Mouse (Mus musculus) MEL (cell line): Measurements from ENCODE around the gene Dph1. TPM values are rescaled to one million over a fixed set of nuclear protein-coding genes. Genes with fewer than 3 reads are reported as not detected.

Experiments
- DNase-seq: peaks from one replicate; pipeline ENCODE4 v3.0.0; 2011; ENCODE audit warnings: low read depth, low spot score
- H3K27ac ChIP-seq: 2 replicates; pipeline ENCODE4 v1.5.1; 2012; ENCODE audit warnings: low read depth, mild to moderate bottlenecking, control low read depth, low read length, moderate library complexity; ENCODE audit not compliant: control insufficient read depth
- H3K27me3 ChIP-seq, 2 experiments: fragments of 150-350 bp in 1 of 2; sonication (generic) in 1 of 2; 2 replicates each; pipeline ENCODE4 v1.6.1; 2012; ENCODE audit warnings: low read length in 2 of 2, mild to moderate bottlenecking in 2 of 2, improper control_type of control experiment in 1 of 2, moderate library complexity in 1 of 2; ENCODE audit not compliant: insufficient read depth in 2 of 2, control insufficient read depth in 1 of 2
- H3K36me3 ChIP-seq, 2 experiments: 2 replicates each; pipeline ENCODE4 v1.6.1; 2012 to 2014; ENCODE audit warnings: low read length in 2 of 2, improper control_type of control experiment in 1 of 2, inconsistent platforms in 1 of 2, mild to moderate bottlenecking in 1 of 2; ENCODE audit not compliant: insufficient read depth in 2 of 2, control insufficient read depth in 1 of 2
- H3K4me1 ChIP-seq, 2 experiments: fragments of 150-350 bp in 1 of 2; sonication (generic) in 1 of 2; 2 replicates each; pipeline ENCODE4 v1.6.1; 2012; ENCODE audit warnings: low read length in 2 of 2, improper control_type of control experiment in 1 of 2, mild to moderate bottlenecking in 1 of 2; ENCODE audit not compliant: insufficient read depth in 2 of 2, control insufficient read depth in 1 of 2
- H3K4me3 ChIP-seq, 2 experiments: fragments of 150-350 bp in 1 of 2; sonication (generic) in 1 of 2; 2 replicates each; pipeline ENCODE4 v1.5.1; 2012; ENCODE audit warnings: low read depth in 2 of 2, low read length in 2 of 2, mild to moderate bottlenecking in 2 of 2, moderate library complexity in 2 of 2, control low read depth in 1 of 2, improper control_type of control experiment in 1 of 2; ENCODE audit not compliant: control insufficient read depth in 1 of 2, insufficient read depth in 1 of 2
- H3K79me2 ChIP-seq: 2 replicates; pipeline ENCODE4 v1.6.1; 2012; ENCODE audit warnings: mild to moderate bottlenecking, low read length, moderate library complexity; ENCODE audit not compliant: control insufficient read depth, poor library complexity, insufficient read depth
- H3K9ac ChIP-seq: 2 replicates; pipeline ENCODE4 v1.6.1; 2012; ENCODE audit warnings: low read depth, mild to moderate bottlenecking, control low read depth, low read length, moderate library complexity; ENCODE audit not compliant: control insufficient read depth, poor library complexity, severe bottlenecking
- H3K9me3 ChIP-seq: fragments of 150-350 bp; sonication (generic); replicated peaks from 2 replicates; pipeline ENCODE4 v1.6.1; 2012; ENCODE audit warnings: mild to moderate bottlenecking, low read length, improper control_type of control experiment, moderate library complexity; ENCODE audit not compliant: insufficient read depth
- BHLHE40 ChIP-seq: IDR thresholded peaks from 2 replicates; pipeline ENCODE4 v1.6.1; 2012; ENCODE audit warnings: low read depth, mild to moderate bottlenecking, inconsistent platforms, low read length, improper control_type of control experiment, borderline replicate concordance
- CHD2 ChIP-seq: IDR thresholded peaks from 2 replicates; pipeline ENCODE4 v1.6.1; 2011; ENCODE audit warnings: low read length, improper control_type of control experiment
- CTCF ChIP-seq, 3 experiments: IDR thresholded peaks in 2 of 3; conservative IDR thresholded peaks in 1 of 3; 2 replicates each; pipeline ENCODE4 v1.5.1; 2011 to 2012; ENCODE audit warnings: low read length in 3 of 3, low read depth in 2 of 3, mild to moderate bottlenecking in 2 of 3, improper control_type of control experiment in 1 of 3, inconsistent platforms in 1 of 3, mixed read lengths in 1 of 3, moderate library complexity in 1 of 3; ENCODE audit not compliant: control insufficient read depth in 1 of 3, insufficient read depth in 1 of 3, poor library complexity in 1 of 3, severe bottlenecking in 1 of 3
- E2F4 ChIP-seq: IDR thresholded peaks from 2 replicates; pipeline ENCODE4 v1.6.1; 2011; ENCODE audit warnings: low read depth, low read length, improper control_type of control experiment, borderline replicate concordance
- ELF1 ChIP-seq: IDR thresholded peaks from 2 replicates; pipeline ENCODE4 v1.6.1; 2014; ENCODE audit warnings: low read depth, mild to moderate bottlenecking, inconsistent platforms, low read length, improper control_type of control experiment, moderate library complexity
- EP300 ChIP-seq, 2 experiments: IDR thresholded peaks; 2 replicates each; pipeline ENCODE4 v1.6.1; 2011; ENCODE audit warnings: improper control_type of control experiment in 2 of 2, low read length in 2 of 2, low read depth in 1 of 2, mild to moderate bottlenecking in 1 of 2
- ETS1 ChIP-seq: IDR thresholded peaks from 2 replicates; pipeline ENCODE4 v1.6.1; 2012; ENCODE audit warnings: low read depth, mild to moderate bottlenecking, inconsistent platforms, low read length, improper control_type of control experiment, moderate library complexity
- GATA1 ChIP-seq: IDR thresholded peaks from 2 replicates; pipeline ENCODE4 v1.6.1; 2011; ENCODE audit warnings: low read depth, low read length, improper control_type of control experiment
- HCFC1 ChIP-seq: IDR thresholded peaks from 2 replicates; pipeline ENCODE4 v1.6.1; 2012; ENCODE audit warnings: low read depth, mild to moderate bottlenecking, inconsistent platforms, low read length, improper control_type of control experiment, moderate library complexity
- JUND ChIP-seq: IDR thresholded peaks from 2 replicates; pipeline ENCODE4 v1.6.1; 2011; ENCODE audit warnings: low read depth, mild to moderate bottlenecking, improper control_type of control experiment, low read length
- KAT2A ChIP-seq: conservative IDR thresholded peaks from 2 replicates; pipeline ENCODE4 v1.6.1; 2012; ENCODE audit warnings: low read depth, low read length, improper control_type of control experiment, inconsistent platforms
- MAFK ChIP-seq: IDR thresholded peaks from 2 replicates; pipeline ENCODE4 v1.6.1; 2011; ENCODE audit warnings: low read depth, mild to moderate bottlenecking, low read length, improper control_type of control experiment, borderline replicate concordance
- MAX ChIP-seq: IDR thresholded peaks from 2 replicates; pipeline ENCODE4 v1.6.1; 2011; ENCODE audit warnings: low read length, improper control_type of control experiment
- MAZ ChIP-seq: IDR thresholded peaks from 2 replicates; pipeline ENCODE4 v1.6.1; 2012; ENCODE audit warnings: low read depth, mild to moderate bottlenecking, inconsistent platforms, low read length, improper control_type of control experiment
- MXI1 ChIP-seq: IDR thresholded peaks from 2 replicates; pipeline ENCODE4 v1.6.1; 2011; ENCODE audit warnings: mild to moderate bottlenecking, low read depth, low read length, improper control_type of control experiment
- MYB ChIP-seq: IDR thresholded peaks from 2 replicates; pipeline ENCODE4 v1.6.1; 2011; ENCODE audit warnings: mild to moderate bottlenecking, low read depth, low read length, improper control_type of control experiment
- MYC ChIP-seq: IDR thresholded peaks from 2 replicates; pipeline ENCODE4 v1.6.1; 2011; ENCODE audit warnings: low read depth, mild to moderate bottlenecking, low read length, improper control_type of control experiment, moderate library complexity
- NELFE ChIP-seq: IDR thresholded peaks from 2 replicates; pipeline ENCODE4 v1.6.1; 2011; ENCODE audit warnings: low read depth, low read length, improper control_type of control experiment
- NRF1 ChIP-seq: IDR thresholded peaks from 2 replicates; pipeline ENCODE4 v1.6.1; 2014; ENCODE audit warnings: low read depth, mild to moderate bottlenecking, inconsistent platforms, low read length, improper control_type of control experiment, moderate library complexity; ENCODE audit not compliant: poor library complexity, insufficient read depth, severe bottlenecking
- POLR2A ChIP-seq, 2 experiments: IDR thresholded peaks; 2 replicates each; pipeline ENCODE4 v1.6.1; 2011 to 2012; ENCODE audit warnings: low read length in 2 of 2, mild to moderate bottlenecking in 2 of 2, control low read depth in 1 of 2, improper control_type of control experiment in 1 of 2, low read depth in 1 of 2, moderate library complexity in 1 of 2; ENCODE audit not compliant: control insufficient read depth in 1 of 2, insufficient read depth in 1 of 2, poor library complexity in 1 of 2
- POLR2AphosphoS2 ChIP-seq: IDR thresholded peaks from 2 replicates; pipeline ENCODE4 v1.6.1; 2011; ENCODE audit warnings: low read length, improper control_type of control experiment
- POLR2AphosphoS5 ChIP-seq: IDR thresholded peaks from 2 replicates; pipeline ENCODE4 v1.6.1; 2012; ENCODE audit warnings: low read depth, borderline replicate concordance, mild to moderate bottlenecking, inconsistent platforms, low read length, moderate library complexity, mixed read lengths
- RAD21 ChIP-seq: IDR thresholded peaks from 2 replicates; pipeline ENCODE4 v1.6.1; 2011; ENCODE audit warnings: mild to moderate bottlenecking, low read depth, low read length, improper control_type of control experiment
- RCOR1 ChIP-seq: IDR thresholded peaks from 2 replicates; pipeline ENCODE4 v1.6.1; 2012; ENCODE audit warnings: low read depth, mild to moderate bottlenecking, inconsistent platforms, low read length, improper control_type of control experiment
- SIN3A ChIP-seq: IDR thresholded peaks from 2 replicates; pipeline ENCODE4 v1.6.1; 2012; ENCODE audit warnings: low read length, improper control_type of control experiment, inconsistent platforms
- SMC3 ChIP-seq: IDR thresholded peaks from 2 replicates; pipeline ENCODE4 v1.6.1; 2011; ENCODE audit warnings: low read depth, low read length, improper control_type of control experiment
- TAL1 ChIP-seq: IDR thresholded peaks from 2 replicates; pipeline ENCODE4 v1.6.1; 2012; ENCODE audit warnings: mild to moderate bottlenecking, inconsistent platforms, low read length, moderate library complexity, mixed read lengths
- TBP ChIP-seq: IDR thresholded peaks from 2 replicates; pipeline ENCODE4 v1.8.0; 2011; ENCODE audit warnings: low read depth, low read length, improper control_type of control experiment
- TCF12 ChIP-seq: IDR thresholded peaks from 2 replicates; pipeline ENCODE4 v1.6.1; 2014; ENCODE audit warnings: low read depth, mild to moderate bottlenecking, inconsistent platforms, low read length, improper control_type of control experiment, moderate library complexity
- USF1 ChIP-seq: IDR thresholded peaks from 2 replicates; pipeline ENCODE4 v1.6.1; 2014; ENCODE audit warnings: low read depth, mild to moderate bottlenecking, inconsistent platforms, low read length, improper control_type of control experiment, moderate library complexity
- USF2 ChIP-seq, 2 experiments: IDR thresholded peaks; 2 replicates each; pipeline ENCODE4 v1.6.1; 2011 to 2012; ENCODE audit warnings: improper control_type of control experiment in 2 of 2, low read length in 2 of 2, borderline replicate concordance in 1 of 2, inconsistent platforms in 1 of 2, low read depth in 1 of 2, mild to moderate bottlenecking in 1 of 2; ENCODE audit not compliant: insufficient read depth in 1 of 2
- ZC3H11A ChIP-seq: IDR thresholded peaks from 2 replicates; pipeline ENCODE4 v1.6.1; 2012; ENCODE audit warnings: low read depth, mild to moderate bottlenecking, inconsistent platforms, low read length, improper control_type of control experiment
- ZKSCAN1 ChIP-seq: IDR thresholded peaks from 2 replicates; pipeline ENCODE4 v1.6.1; 2012; ENCODE audit warnings: low read depth, mild to moderate bottlenecking, inconsistent platforms, low read length, improper control_type of control experiment, moderate library complexity
- polyA plus RNA-seq, 2 experiments: library from polyadenylated mRNA; stranded (reverse) in 1 of 2; unstranded in 1 of 2; fragments of >175 nt in 1 of 2; fragments of >200 nt in 1 of 2; gene quantifications; 2 replicates each; pipeline versions ENCODE4 v1.2.1 to v1.2.4; 2012; ENCODE audit warnings: low replicate concordance in 2 of 2, low read depth in 1 of 2; ENCODE audit not compliant: insufficient read length in 2 of 2, insufficient read depth in 1 of 2, missing spikeins in 1 of 2
- total RNA-seq: library from RNA; depleted of rRNA; stranded (reverse); fragments of 300-350 nt; gene quantifications from 2 replicates; pipeline ENCODE4 v1.2.3, GENCODE M21; 2012

Gene Dph1
- total and polyA plus RNA-seq, 3 experiments, result 58.4 to 59.5 TPM; not detected in 1

DNA sequence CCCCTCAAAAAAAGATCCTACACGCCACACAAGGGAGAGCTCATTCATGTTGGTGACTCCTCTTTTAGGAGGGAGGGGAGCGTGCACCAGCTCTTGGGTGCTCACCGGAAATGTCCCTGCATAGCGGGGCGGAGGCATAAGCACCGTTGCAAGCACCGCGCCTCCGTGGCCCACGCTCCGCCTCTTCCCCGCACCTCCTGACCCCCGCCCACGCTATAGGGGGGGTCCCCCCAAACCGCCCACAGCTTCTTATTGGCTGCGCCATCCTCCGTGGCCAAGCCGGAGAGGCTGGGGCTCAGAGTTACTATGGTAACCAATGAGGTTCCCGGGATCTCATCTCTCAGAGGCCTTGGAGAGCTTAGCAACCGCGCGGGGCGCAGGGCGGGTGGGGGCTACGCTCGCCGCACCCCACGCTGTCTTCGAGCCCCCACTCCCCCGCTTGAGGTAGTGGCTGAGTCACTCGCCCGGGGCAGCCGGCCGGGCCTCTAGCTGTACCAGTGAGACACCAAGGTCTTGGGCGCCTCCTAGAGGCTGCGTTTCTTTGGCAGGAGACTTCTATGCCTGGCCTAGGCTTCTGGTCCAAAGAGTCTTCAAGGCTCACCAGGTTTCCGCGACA is 20.8 kb downstream of the Dph1 start:
- Histone ChIP-seq H3K27ac (peak overlapping the region; percentile 97), H3K9ac (peak overlapping the region; percentile 85), H3K9me3 (no peaks in the 10 kb centered on the region), H3K79me2 (peaks cover 30% of the 10 kb centered on the region), H3K4me1 (peaks cover 0 to 21% of the 10 kb centered on the region in 2 experiments; a peak in 3 of 4 replicates), H3K27me3 (no peaks in the 10 kb centered on the region), H3K4me3 (peak overlapping the region; percentile 70 to 81), H3K36me3 (peaks cover 0 to 12% of the 10 kb centered on the region in 2 experiments; a peak in 2 of 4 replicates)
- DNase-seq, result peak; percentile 99
- TF ChIP-seq MAZ (peak; percentile 97), TAL1 (no peak), CHD2 (no peak), USF1 (peak; percentile 71), SIN3A (peak; percentile 87), KAT2A (no peak), RAD21 (peak; percentile 83), GATA1 (no peak), NRF1 (no peak), HCFC1 (peak; percentile 3; the same call in 1 of the 2 replicates), E2F4 (no peak), EP300 (IDR thresholded peaks at IDR 0.05; ENCODE audit: low read depth in 1 of 2, low read length in 2 of 2) (peak in 1 of 2 experiments; percentile 69; a peak in 3 of 4 replicates), SMC3 (peak; percentile 71), JUND (no peak), POLR2A (IDR thresholded peaks at IDR 0.05; ENCODE audit: control insufficient read depth in 1 of 2, insufficient read depth in 1 of 2, low read depth in 1 of 2, low read length in 2 of 2, poor library complexity in 1 of 2) (peak; percentile 54 to 74; a peak in 3 of 4 replicates), POLR2AphosphoS2 (no peak; the same call in 1 of the 2 replicates), POLR2AphosphoS5 (no peak), ELF1 (peak; percentile 50), NELFE (peak; percentile 89), MAFK (no peak; the same call in 1 of the 2 replicates), MXI1 (peak; percentile 69; the same call in 1 of the 2 replicates), MYC (peak; percentile 59), RCOR1 (no peak; the same call in 1 of the 2 replicates), MYB (peak; percentile 63), TCF12 (0 out of 2 replicates have a peak, but pooled peaks have one; percentile 15), ZKSCAN1 (no peak), ZC3H11A (peak; percentile 63), ETS1 (peak; percentile 35; the same call in 1 of the 2 replicates), BHLHE40 (0 out of 2 replicates have a peak, but pooled peaks have one; percentile 17), USF2 (IDR thresholded peaks at IDR 0.05; ENCODE audit: borderline replicate concordance in 1 of 2, insufficient read depth in 1 of 2, low read depth in 1 of 2, low read length in 2 of 2) (no peak), CTCF (IDR thresholded peaks at IDR 0.05 in 2 of 3, conservative IDR thresholded peaks at IDR 0.05 in 1 of 3; ENCODE audit: control insufficient read depth in 1 of 3, insufficient read depth in 1 of 3, low read depth in 2 of 3, low read length in 3 of 3, poor library complexity in 1 of 3, severe bottlenecking in 1 of 3) (peak; percentile 77 to 96 (median 93); a peak in 5 of 6 replicates), MAX (peak; percentile 49; the same call in 1 of the 2 replicates), TBP (no peak; the same call in 1 of the 2 replicates)
